Comparison of ENCODE assay signal across 8 mouse cellular contexts in the genomic region with DNA sequence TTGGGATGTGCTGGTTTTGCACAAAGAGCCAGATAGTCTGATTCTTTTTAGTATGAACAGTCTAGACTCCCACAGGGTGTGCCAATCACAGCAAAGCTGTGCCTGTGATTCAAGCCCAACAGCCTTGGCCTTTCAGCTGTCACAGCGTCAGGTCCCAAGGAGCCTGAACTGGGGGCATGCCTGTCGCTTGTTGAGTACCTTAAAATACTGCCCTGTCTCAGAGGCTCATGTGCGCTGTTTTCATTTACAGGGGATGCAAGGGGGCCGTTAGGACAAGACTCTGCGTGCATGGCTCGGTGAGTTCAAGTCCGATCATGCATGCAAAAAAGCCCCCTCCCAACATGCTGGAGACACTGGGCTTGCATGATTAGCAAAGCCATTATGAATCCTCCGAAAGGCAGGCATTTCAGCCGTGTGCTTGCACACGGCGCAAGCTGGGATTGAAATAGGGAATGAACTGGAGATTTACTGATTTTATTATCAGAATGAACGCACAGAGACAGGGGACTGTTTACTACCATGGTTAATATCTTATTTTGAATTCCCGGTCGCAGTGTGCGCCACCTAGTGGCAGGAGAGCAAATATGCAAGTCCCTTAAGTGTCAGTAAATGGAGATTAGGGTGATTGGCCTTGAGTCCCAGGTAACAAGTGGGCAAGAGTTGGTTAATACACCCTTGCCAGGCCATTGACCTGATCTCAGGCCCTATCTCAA.
DNase-seq lines count a peak whose midpoint lies in the region; ATAC-seq and TF ChIP-seq lines count a peak whose summit lies in the region.

No protein-coding gene starts in this region.

- no peak overlapping the region for H3K27ac ChIP-seq in forebrain, embryonic 11.5 days (ENCODE audit: low read depth, low read length)
- H3K27ac ChIP-seq in hindbrain, embryonic 11.5 days (ENCODE audit: low read depth, low read length), result 0 out of 2 replicates have a peak overlapping the region, but pooled peaks have one; percentile 27
- no peak overlapping the region for H3K27ac ChIP-seq in spleen, adult 2 months (ENCODE audit: insufficient read depth, low read length)

- peak overlapping the region; percentile 45 for H3K4me2 ChIP-seq in forebrain, embryonic 11.5 days (ENCODE audit: low read depth, low read length, severe bottlenecking)
- peak overlapping the region; percentile 45 for H3K4me2 ChIP-seq in hindbrain, embryonic 11.5 days (replicated peaks; ENCODE audit: low read depth, low read length)

- peak overlapping the region; percentile 24 for H3K4me3 ChIP-seq in forebrain, embryonic 11.5 days (ENCODE audit: low read depth, low read length)
- H3K4me3 ChIP-seq in hindbrain, embryonic 11.5 days (ENCODE audit: low read depth, low read length), result peak overlapping the region; percentile 21; the same call in 1 of the 2 replicates
- no peak overlapping the region for H3K4me3 ChIP-seq in spleen, adult 2 months (ENCODE audit: extremely low read depth, insufficient read depth, insufficient read length)

- TF ChIP-seq CTCF in spleen, adult 2 months (IDR thresholded peaks at IDR 0.05; ENCODE audit: extremely low read depth, insufficient read depth, insufficient read length, insufficient replicate concordance), result peak; percentile 39; the same call in 1 of the 2 replicates

- DNase-seq in layer of hippocampus, adult 11-12 months (ENCODE audit: low spot score), result peak; percentile 14
- DNase-seq in layer of hippocampus, adult 9-10 months (ENCODE audit: low spot score), result no peak
- peak; percentile 50 for DNase-seq in c-Kit-positive CD71-negative TER-119-negative erythroid progenitor cells, embryonic 14.5 days (ENCODE audit: low read depth)
- peak; percentile 67 for DNase-seq in forebrain, embryonic 11.5 days (ENCODE audit: low spot score)
- peak; percentile 86 for DNase-seq in hindbrain, embryonic 11.5 days (ENCODE audit: low spot score)
- peak; percentile 10 for DNase-seq in layer of hippocampus, adult 9-11 months
- no peak for DNase-seq in spleen, adult 2 months (ENCODE audit: low read depth in 1 of 2, low spot score in 2 of 2)

- no peaks in the 10 kb centered on the region for H3K36me3 ChIP-seq in forebrain, embryonic 11.5 days (ENCODE audit: control insufficient read depth, insufficient read depth, low read length)
- no peaks in the 10 kb centered on the region for H3K36me3 ChIP-seq in hindbrain, embryonic 11.5 days (ENCODE audit: control insufficient read depth, insufficient read depth, low read length)
- no peaks in the 10 kb centered on the region for H3K36me3 ChIP-seq in spleen, adult 2 months (ENCODE audit: control insufficient read depth, insufficient read depth, low read length)

- 17% methylated on average over 15 of the region's 15 CpGs for WGBS in forebrain, embryonic 11.5 days
- WGBS in hindbrain, embryonic 11.5 days, result 16% methylated on average over 15 of the region's 15 CpGs
- 46% methylated on average over 15 of the region's 15 CpGs for WGBS in spleen, adult 2 months

- H3K9ac ChIP-seq in forebrain, embryonic 11.5 days (ENCODE audit: low read length), result no peak overlapping the region; the same call in 1 of the 2 replicates
- H3K9ac ChIP-seq in hindbrain, embryonic 11.5 days (ENCODE audit: low read depth, low read length), result no peak overlapping the region

- H3K9me3 ChIP-seq in forebrain, embryonic 11.5 days (ENCODE audit: control insufficient read depth, low read length), result no peaks in the 10 kb centered on the region
- no peaks in the 10 kb centered on the region for H3K9me3 ChIP-seq in hindbrain, embryonic 11.5 days (ENCODE audit: control insufficient read depth, low read length)

- peak; percentile 51 for ATAC-seq in forebrain, embryonic 11.5 days (replicated peaks; ENCODE audit: low FRiP score)
- peak; percentile 54 for ATAC-seq in hindbrain, embryonic 11.5 days (ENCODE audit: low FRiP score)
- ATAC-seq in megakaryocyte-erythroid progenitor cell, adult 5-6 weeks (replicated peaks; ENCODE audit: low FRiP score, low TSS enrichment, poor library complexity, severe bottlenecking), result peak; percentile 62

- peaks cover 3% of the 10 kb centered on the region; the same call in 1 of the 2 replicates for H3K4me1 ChIP-seq in forebrain, embryonic 11.5 days (replicated peaks; ENCODE audit: control insufficient read depth, insufficient read depth, low read length)
- H3K4me1 ChIP-seq in hindbrain, embryonic 11.5 days (replicated peaks; ENCODE audit: control insufficient read depth, insufficient read depth, low read length), result 0 out of 2 replicates have a peak, but pooled peaks cover 4% of the 10 kb centered on the region
- no peaks in the 10 kb centered on the region for H3K4me1 ChIP-seq in spleen, adult 2 months (ENCODE audit: control insufficient read depth, insufficient read depth, insufficient read length)

- no peak for TF ChIP-seq POLR2A in spleen, adult 2 months (IDR thresholded peaks at IDR 0.05; ENCODE audit: low read depth, low read length)

- no peaks in the 10 kb centered on the region for H3K27me3 ChIP-seq in forebrain, embryonic 11.5 days (ENCODE audit: control insufficient read depth, insufficient read depth, low read length)
- no peaks in the 10 kb centered on the region for H3K27me3 ChIP-seq in hindbrain, embryonic 11.5 days (ENCODE audit: control insufficient read depth, insufficient read depth, low read length)
- H3K27me3 ChIP-seq in spleen, adult 2 months (ENCODE audit: control insufficient read depth, insufficient read depth, low read length), result no peaks in the 10 kb centered on the region

Comparison
In these comparisons a context has a peak if more than half of its experiments do, and no peak if none do; other contexts are left out.
1. DNase-seq: peak in layer of hippocampus, adult 11-12 months (single experiment), c-Kit-positive CD71-negative TER-119-negative erythroid progenitor cells, embryonic 14.5 days (single experiment), forebrain, embryonic 11.5 days (single experiment), hindbrain, embryonic 11.5 days (single experiment) and layer of hippocampus, adult 9-11 months (single experiment); none in layer of hippocampus, adult 9-10 months (single experiment) and spleen, adult 2 months (0 of 2).
2. Peak in every context shown above with its lines, with median percentiles within 50 percentile points of each other: ATAC-seq.